Mouse (Mus musculus) central nervous system, embryonic 11.5 days (tissue): ENCODE measurements around the gene Bphl. TPM values are rescaled to one million over a fixed set of nuclear protein-coding genes. Genes with fewer than 3 reads are reported as not detected.

Experiments
- polyA plus RNA-seq: library from polyadenylated mRNA; depleted of rRNA; stranded (reverse); fragments of >200 nt; gene quantifications from 2 replicates; pipeline ENCODE4 v1.2.3, GENCODE M21; 2012; rRNA removed

Gene Bphl
- 17.2 and 24.1 TPM in 2 replicates for polyA plus RNA-seq

GRCm38 (mm10) chr13:34037172-34038055 lies at the start of gene Bphl:
TSS of gene Bphl (plus strand) at chr13:34037597.

DNA sequence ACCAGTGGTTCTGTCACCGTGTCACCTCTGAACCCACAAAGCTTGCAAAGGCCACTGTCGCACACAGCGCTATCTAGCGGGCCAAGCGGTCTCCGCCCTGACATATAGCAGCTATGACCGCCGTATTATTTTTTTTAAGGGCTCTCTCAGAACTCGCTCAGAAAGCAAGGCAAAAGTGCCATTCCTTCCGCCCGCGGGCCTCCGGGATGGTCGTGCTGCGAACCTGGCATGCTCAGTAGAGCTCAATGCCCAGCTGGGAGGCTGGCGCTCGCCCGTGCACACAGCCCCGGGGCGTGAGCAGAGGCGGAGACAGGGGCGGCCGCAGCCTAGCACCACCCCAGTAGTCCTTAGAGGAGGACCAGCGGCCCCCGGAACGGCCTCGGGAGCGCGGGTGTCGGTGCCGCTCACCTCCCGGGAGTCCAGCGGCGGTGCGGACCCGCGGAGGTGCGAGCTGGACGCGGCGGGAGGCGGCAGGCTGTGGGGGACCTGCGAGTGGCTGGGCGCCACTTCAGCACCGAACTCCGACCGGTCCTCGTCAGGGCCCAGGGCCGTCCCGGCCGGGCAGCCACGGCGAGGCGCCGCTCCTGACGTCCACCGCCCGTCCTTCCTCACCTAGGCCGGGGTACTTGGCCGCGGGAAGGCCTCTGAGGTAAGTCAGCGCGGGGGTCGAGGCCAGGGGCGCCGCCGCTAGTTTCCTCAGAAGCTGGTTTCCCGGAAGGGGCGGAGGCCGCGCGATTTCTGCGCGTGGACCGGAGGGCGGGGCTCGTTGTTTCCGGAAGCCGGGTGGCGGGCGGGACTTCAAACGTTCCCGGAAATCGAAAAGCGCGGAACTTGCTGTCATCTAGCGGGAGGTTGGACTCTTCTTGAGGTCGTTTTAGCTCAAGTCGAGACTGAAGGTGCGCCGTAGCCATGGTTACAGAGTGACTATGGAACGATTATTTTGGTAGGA lies 35.1 kb upstream of the Bphl start, which contains the start of the genes Ripk1 and Serpinb6a:
TSS of gene Ripk1 (plus strand) at position 306 of the 949 bp plus-strand sequence.
TSS of gene Serpinb6a (minus strand) at position 737 of the 949 bp plus-strand sequence.

DNA sequence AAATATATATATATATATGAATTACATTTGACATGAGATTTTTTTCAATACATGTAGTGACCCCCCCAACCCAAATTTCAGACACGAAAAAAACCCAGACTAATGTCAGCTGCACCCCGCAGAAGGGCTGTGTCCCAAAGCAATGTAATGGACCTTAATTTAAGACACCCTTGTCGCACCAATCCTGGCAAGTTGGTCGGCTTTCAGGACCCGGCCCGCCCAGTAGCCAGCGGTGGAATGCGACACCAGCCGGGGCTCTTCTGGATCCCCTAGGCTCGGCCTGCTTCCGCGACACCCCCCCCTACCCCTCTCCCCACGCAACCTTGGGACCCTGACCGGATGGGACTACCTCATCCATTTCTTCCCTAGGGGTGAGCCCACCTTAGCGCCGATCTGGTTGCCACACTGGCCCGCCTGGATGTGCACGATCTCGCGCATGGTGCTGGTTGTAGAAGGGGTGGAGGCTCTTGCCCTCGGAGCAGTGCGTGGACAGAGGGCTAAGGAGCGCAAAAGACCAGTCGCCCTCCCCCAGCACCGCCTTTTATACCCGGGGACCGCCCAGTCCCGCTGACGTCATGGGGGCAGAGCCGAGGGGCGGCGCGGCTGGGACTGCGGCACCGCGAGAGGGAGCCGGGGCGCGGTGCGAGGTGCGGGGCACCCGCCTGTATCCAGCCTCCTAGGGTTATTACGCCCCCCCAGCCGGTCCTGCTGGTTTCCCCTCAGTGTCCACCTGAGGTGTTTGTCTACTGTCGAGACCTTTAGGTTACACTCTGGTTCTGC lies 40.3 kb downstream of the Bphl start, which contains the start of gene Tubb2a:
TSS of gene Tubb2a (minus strand) at position 516 of the 780 bp plus-strand sequence.

Other genes with a start within 250 kb of the Bphl start
- not detected in 2 replicates for gene Serpinb6e, start 194.2 kb upstream of the Bphl start, polyA plus RNA-seq
- gene Serpinb6c, start 131.9 kb upstream of the Bphl start, polyA plus RNA-seq, result 0.10 and 0.16 TPM in 2 replicates
- 13.0 and 13.1 TPM in 2 replicates for gene Nqo2, start 72.9 kb upstream of the Bphl start, polyA plus RNA-seq
- 5.6 and 7.5 TPM in 2 replicates for gene Ripk1, start 35.2 kb upstream of the Bphl start, polyA plus RNA-seq
- gene Serpinb6a, start 34.8 kb upstream of the Bphl start, polyA plus RNA-seq, result 31.5 and 38.5 TPM in 2 replicates
- gene Tubb2a, start 40.4 kb downstream of the Bphl start, polyA plus RNA-seq, result 352 and 414 TPM in 2 replicates
- gene Tubb2b, start 92.9 kb downstream of the Bphl start, polyA plus RNA-seq, result 2,053 and 2,445 TPM in 2 replicates
- 118 and 128 TPM in 2 replicates for gene Psmg4, start 125.4 kb downstream of the Bphl start, polyA plus RNA-seq